ENCODE assay signal across 26 mouse cellular contexts in genomic region chr12:105439976-105440375, GRCm38 (mm10).
"Had no signal": no experiment of that assay in that cellular context is flagged by ENCODE, and none has a peak within 500 bp of the region (broad histone marks: within the 10 kb centered on the region; RNA-seq: fewer than 3 reads in every experiment).

No protein-coding gene starts in this region.

- DNase-seq: gastrocnemius, adult 2 months; gastrocnemius, postnatal 10 days; gastrocnemius, postnatal 25 days; heart, adult 18-20 months; heart, postnatal 10 days; heart, postnatal 4 days; kidney, adult 11 months; kidney, adult 2 months; kidney, postnatal 10 days; kidney, postnatal 25 days; kidney, postnatal 4 days; liver; liver, embryonic 13.5 days had no signal

- H3K27me3 ChIP-seq: heart, embryonic 12.5 days; hindbrain, embryonic 12.5 days; limb, embryonic 12.5 days; liver, embryonic 13.5 days; liver, embryonic 15.5 days had no signal

- H3K36me3 ChIP-seq: heart, embryonic 10.5 days; heart, embryonic 12.5 days; hindbrain, embryonic 10.5 days; hindbrain, embryonic 12.5 days; limb, embryonic 10.5 days; limb, embryonic 12.5 days; liver, embryonic 13.5 days; liver, embryonic 15.5 days had no signal

- H3K4me3 ChIP-seq: gastrocnemius, adult 2 months; heart, embryonic 10.5 days; heart, embryonic 12.5 days; hindbrain, embryonic 10.5 days; hindbrain, embryonic 12.5 days; layer of hippocampus, adult 2 months; left cerebral cortex, adult 2 months; limb, embryonic 10.5 days; limb, embryonic 12.5 days; liver, embryonic 13.5 days; liver, embryonic 15.5 days had no signal

- H3K4me1 ChIP-seq: heart, embryonic 10.5 days; heart, embryonic 12.5 days; hindbrain, embryonic 10.5 days; hindbrain, embryonic 12.5 days; limb, embryonic 10.5 days; limb, embryonic 12.5 days; liver, embryonic 13.5 days; liver, embryonic 15.5 days had no signal

- ATAC-seq: hindbrain, postnatal 0 days; intestine, embryonic 16.5 days had no signal

- H3K27ac ChIP-seq: gastrocnemius, adult 2 months; heart, embryonic 10.5 days; hindbrain, embryonic 10.5 days; hindbrain, embryonic 12.5 days; hindbrain, embryonic 14.5 days; hindbrain, postnatal 0 days; layer of hippocampus, adult 2 months; left cerebral cortex, adult 2 months; limb, embryonic 10.5 days; limb, embryonic 12.5 days; liver, embryonic 13.5 days; liver, embryonic 15.5 days had no signal

- H3K4me2 ChIP-seq: heart, embryonic 12.5 days; hindbrain, embryonic 12.5 days; hindbrain, embryonic 14.5 days; limb, embryonic 12.5 days; liver, embryonic 11.5 days; liver, embryonic 13.5 days; liver, embryonic 15.5 days had no signal

- H3K9me3 ChIP-seq: heart, embryonic 10.5 days; heart, embryonic 12.5 days; hindbrain, embryonic 10.5 days; limb, embryonic 10.5 days; limb, embryonic 12.5 days; liver, embryonic 13.5 days; liver, embryonic 15.5 days had no signal

- H3K9ac ChIP-seq: heart, embryonic 12.5 days; hindbrain, embryonic 12.5 days; hindbrain, embryonic 14.5 days; limb, embryonic 12.5 days; liver, embryonic 13.5 days; liver, embryonic 15.5 days had no signal
